Mouse (Mus musculus): ENCODE results near the gene Gpd1. TPM values are rescaled to one million over a fixed set of nuclear protein-coding genes. Genes with fewer than 3 reads are reported as not detected.
A peak's percentile ranks its signal among the peaks of the same experiment; 100 is the strongest.

The Gpd1 gene
- polyA plus RNA-seq, 1 experiment from 2014 or later, result 124 TPM

DNA sequence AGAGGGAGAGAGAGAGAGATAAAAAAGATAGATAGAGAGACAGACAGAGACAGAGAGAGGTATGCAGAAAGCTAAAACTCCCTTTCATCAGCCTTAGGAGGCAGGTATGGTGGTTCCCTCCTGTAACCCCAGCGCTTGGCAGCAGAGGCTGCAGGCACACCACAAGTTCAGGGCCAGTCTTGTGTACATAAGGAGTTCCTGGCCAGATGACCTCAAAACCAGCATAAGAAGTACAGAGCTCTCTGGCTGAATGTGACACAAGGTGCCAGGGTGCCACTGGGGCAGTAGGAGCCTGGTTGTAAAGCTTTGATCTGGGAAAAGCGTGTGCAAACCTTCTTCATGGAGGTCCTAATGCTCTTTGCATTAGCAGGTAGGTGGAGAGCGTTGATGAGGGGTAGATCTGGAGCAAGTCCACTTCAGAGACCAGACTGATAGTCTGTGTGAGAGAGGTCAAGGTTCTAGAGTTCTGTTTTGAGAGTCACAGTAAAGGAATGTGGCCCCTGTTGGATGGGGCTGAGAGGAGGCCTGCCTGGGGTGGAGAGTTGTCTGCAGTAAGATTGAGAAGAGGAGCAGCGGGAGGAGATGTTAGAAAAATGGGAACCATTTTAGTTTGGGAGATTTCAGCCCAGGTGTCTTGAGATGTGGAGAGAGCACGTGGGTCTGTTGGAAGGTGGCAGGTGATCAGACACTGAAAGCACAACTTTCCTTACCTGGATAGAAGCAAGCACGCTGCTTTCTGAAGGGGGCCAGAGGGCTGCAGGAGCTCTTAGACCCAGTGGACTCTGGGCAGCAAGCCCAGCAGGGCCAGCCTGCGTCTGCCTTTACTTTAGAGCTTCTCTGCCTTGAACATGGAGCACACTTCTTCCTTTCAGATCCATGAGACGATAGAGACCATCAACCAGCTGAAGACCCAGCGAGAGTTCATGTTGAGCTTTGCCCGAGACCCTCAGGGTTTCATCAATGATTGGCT, 6.8 kb upstream of the Gpd1 start:
- TF ChIP-seq CTCF (IDR thresholded peaks at IDR 0.05; ENCODE audit: low read depth), result no peak
- Histone ChIP-seq H3K9me3 (ENCODE audit: control insufficient read depth) (no peaks in the 10 kb centered on the region), H3K27ac (ENCODE audit: low read depth, low read length) (no peak overlapping the region; the same call in 1 of the 2 replicates), H3K9ac (ENCODE audit: low read depth, low read length) (no peak overlapping the region), H3K36me3 (ENCODE audit: control insufficient read depth, insufficient read depth) (peaks cover 78% of the 10 kb centered on the region), H3K27me3 (replicated peaks; ENCODE audit: control insufficient read depth, insufficient read depth, low read length) (no peaks in the 10 kb centered on the region), H3K4me1 (replicated peaks; ENCODE audit: control insufficient read depth, insufficient read depth, low read length) (no peaks in the 10 kb centered on the region), H3K4me2 (replicated peaks; ENCODE audit: low read depth) (no peak overlapping the region), H3K4me3 (ENCODE audit: low read depth, low read length) (no peak overlapping the region)
- ATAC-seq, result no peak
- WGBS, result 86% methylated on average over 10 of the region's 10 CpGs

DNA sequence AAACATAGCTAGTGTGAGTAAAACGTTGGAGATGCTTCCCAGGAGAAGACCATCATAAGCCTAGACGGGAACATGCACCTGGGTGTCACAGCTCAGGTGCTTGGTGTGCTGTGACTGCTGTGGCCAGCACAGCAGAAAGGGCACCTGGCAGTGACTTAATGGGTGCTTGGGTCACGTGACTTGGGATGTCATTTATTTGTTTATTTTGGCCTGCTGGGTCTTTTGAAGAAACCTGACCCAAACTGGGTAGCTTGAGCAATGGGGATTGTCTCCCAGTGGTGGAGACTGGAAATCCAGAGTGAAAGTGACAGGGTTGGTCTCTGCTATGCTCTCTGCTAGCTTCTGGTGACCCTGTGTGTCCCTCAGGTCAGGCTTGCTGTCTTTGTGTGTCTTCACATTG, 5.8 kb upstream of the Gpd1 start:
- no peak overlapping the region for H3K4me2 ChIP-seq (replicated peaks; ENCODE audit: low read depth)
- no peak overlapping the region for H3K9ac ChIP-seq (ENCODE audit: low read depth, low read length)
- no peak overlapping the region; the same call in 1 of the 2 replicates for H3K27ac ChIP-seq (ENCODE audit: low read depth, low read length)
- H3K27me3 ChIP-seq (replicated peaks; ENCODE audit: control insufficient read depth, insufficient read depth, low read length), result no peaks in the 10 kb centered on the region
- WGBS, result 63% methylated on average over 3 of the region's 3 CpGs
- ATAC-seq, result no peak
- no peak overlapping the region for H3K4me3 ChIP-seq (ENCODE audit: low read depth, low read length)
- peaks cover 70% of the 10 kb centered on the region for H3K36me3 ChIP-seq (ENCODE audit: control insufficient read depth, insufficient read depth)
- no peaks in the 10 kb centered on the region for H3K4me1 ChIP-seq (replicated peaks; ENCODE audit: control insufficient read depth, insufficient read depth, low read length)
- no peaks in the 10 kb centered on the region for H3K9me3 ChIP-seq (ENCODE audit: control insufficient read depth)
- TF ChIP-seq CTCF (IDR thresholded peaks at IDR 0.05; ENCODE audit: low read depth), result no peak

DNA sequence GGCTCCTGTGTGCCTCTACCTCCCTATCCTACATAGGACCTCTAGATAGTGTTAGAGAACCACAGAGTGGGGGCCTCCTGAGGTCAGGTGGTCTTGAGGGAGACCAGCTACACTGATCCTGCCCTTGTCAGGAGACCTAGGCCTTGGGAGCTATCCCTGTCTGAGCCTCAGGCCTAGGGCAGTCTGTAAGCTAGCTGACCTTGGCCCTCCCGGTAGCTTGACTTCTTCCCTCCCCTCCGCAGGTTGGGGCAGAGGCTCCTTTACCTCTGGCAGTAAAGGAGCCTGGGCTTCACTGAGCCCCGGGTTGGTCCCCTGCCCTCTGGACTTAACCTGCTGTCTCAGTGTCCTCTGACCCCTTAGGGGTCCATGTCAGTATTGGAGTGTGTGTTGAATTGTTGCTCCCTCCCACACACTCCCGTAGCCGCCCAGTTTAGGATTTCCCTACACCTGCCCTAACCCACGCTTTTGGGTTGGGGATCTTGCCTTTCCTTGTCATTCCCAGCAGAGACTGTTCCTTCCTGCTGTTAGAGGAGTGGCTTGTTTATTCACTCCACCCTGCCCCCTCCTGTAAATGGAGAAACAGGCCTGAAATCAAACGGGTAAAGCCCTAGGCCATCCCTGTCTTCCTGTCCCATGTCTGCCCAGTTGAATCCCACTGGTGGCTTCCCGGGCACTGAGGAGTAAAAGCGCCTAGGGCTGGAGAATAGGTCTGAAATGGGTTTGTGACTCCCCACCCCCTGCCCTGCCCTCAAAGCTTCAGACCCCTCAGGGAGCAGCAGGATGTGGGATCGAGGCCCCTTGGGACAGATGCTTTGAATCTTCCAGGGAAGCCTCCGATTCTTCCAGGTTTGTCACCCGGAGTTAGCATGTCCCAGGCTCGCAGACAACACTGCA, 4.4 kb upstream of the Gpd1 start:
- H3K27me3 ChIP-seq (replicated peaks; ENCODE audit: control insufficient read depth, insufficient read depth, low read length), result no peaks in the 10 kb centered on the region
- H3K9ac ChIP-seq (ENCODE audit: low read depth, low read length), result no peak overlapping the region
- no peaks in the 10 kb centered on the region for H3K4me1 ChIP-seq (replicated peaks; ENCODE audit: control insufficient read depth, insufficient read depth, low read length)
- H3K36me3 ChIP-seq (ENCODE audit: control insufficient read depth, insufficient read depth), result peaks cover 60% of the 10 kb centered on the region
- WGBS, result 64% methylated on average over 13 of the region's 13 CpGs
- no peak overlapping the region for H3K4me2 ChIP-seq (replicated peaks; ENCODE audit: low read depth)
- no peak for ATAC-seq
- H3K27ac ChIP-seq (ENCODE audit: low read depth, low read length), result peak overlapping the region; percentile 54
- no peak overlapping the region for H3K4me3 ChIP-seq (ENCODE audit: low read depth, low read length)
- TF ChIP-seq CTCF (IDR thresholded peaks at IDR 0.05; ENCODE audit: low read depth), result 0 out of 2 replicates have a peak, but pooled peaks have one; percentile 1
- no peaks in the 10 kb centered on the region for H3K9me3 ChIP-seq (ENCODE audit: control insufficient read depth)

DNA sequence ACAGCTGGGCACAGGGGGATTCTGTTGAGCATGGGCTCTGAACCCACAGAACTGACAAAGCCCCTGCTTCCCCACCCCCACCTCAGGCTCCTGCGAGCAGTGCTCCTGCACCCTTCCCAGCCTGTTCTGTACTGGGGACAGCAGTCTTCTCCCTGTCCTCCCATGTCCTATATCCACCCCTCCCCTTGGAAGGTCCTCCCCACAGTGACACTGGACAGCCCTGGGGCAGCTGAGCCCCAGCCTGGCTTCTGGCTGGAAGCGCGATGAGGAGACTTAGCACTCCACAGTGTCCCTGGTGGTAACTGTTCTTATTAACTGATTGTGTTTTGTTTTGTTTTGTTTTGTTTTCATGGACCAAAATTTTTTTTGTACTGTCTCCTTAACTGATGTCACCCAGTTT, 3.7 kb upstream of the Gpd1 start:
- WGBS, result 89% methylated on average over 3 of the region's 3 CpGs
- no peak for ATAC-seq
- H3K4me1 ChIP-seq (replicated peaks; ENCODE audit: control insufficient read depth, insufficient read depth, low read length), result no peaks in the 10 kb centered on the region
- H3K27me3 ChIP-seq (replicated peaks; ENCODE audit: control insufficient read depth, insufficient read depth, low read length), result no peaks in the 10 kb centered on the region
- H3K27ac ChIP-seq (ENCODE audit: low read depth, low read length), result no peak overlapping the region
- H3K4me2 ChIP-seq (replicated peaks; ENCODE audit: low read depth), result no peak overlapping the region
- H3K9ac ChIP-seq (ENCODE audit: low read depth, low read length), result no peak overlapping the region
- H3K36me3 ChIP-seq (ENCODE audit: control insufficient read depth, insufficient read depth), result peaks cover 53% of the 10 kb centered on the region
- H3K4me3 ChIP-seq (ENCODE audit: low read depth, low read length), result no peak overlapping the region
- no peaks in the 10 kb centered on the region for H3K9me3 ChIP-seq (ENCODE audit: control insufficient read depth)
- no peak for TF ChIP-seq CTCF (IDR thresholded peaks at IDR 0.05; ENCODE audit: low read depth)

DNA sequence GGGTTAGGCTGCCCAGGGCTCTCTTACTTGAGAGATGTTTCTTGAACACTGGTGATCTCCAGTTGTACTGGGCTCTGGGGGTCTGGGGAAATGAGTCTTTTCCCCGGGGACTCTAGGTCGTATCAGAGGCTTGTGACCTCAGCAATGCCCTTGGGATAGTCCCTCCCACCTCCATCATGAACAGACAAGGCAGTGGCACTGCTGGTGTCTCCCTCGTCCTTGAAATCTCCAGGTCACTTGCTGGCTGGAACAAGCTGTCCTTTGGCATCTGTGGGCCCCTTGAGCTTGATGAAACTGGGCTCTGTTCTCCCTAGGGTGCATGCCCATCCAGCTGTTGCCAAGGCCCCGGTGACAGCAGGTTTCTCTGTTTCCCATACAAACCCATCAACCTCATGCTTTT, 3.1 kb upstream of the Gpd1 start:
- Histone ChIP-seq H3K4me3 (ENCODE audit: low read depth, low read length) (no peak overlapping the region), H3K27me3 (replicated peaks; ENCODE audit: control insufficient read depth, insufficient read depth, low read length) (no peaks in the 10 kb centered on the region), H3K9ac (ENCODE audit: low read depth, low read length) (no peak overlapping the region), H3K36me3 (ENCODE audit: control insufficient read depth, insufficient read depth) (peaks cover 47% of the 10 kb centered on the region), H3K27ac (ENCODE audit: low read depth, low read length) (no peak overlapping the region), H3K9me3 (ENCODE audit: control insufficient read depth) (no peaks in the 10 kb centered on the region), H3K4me1 (replicated peaks; ENCODE audit: control insufficient read depth, insufficient read depth, low read length) (no peaks in the 10 kb centered on the region), H3K4me2 (replicated peaks; ENCODE audit: low read depth) (no peak overlapping the region)
- no peak for ATAC-seq
- TF ChIP-seq CTCF (IDR thresholded peaks at IDR 0.05; ENCODE audit: low read depth), result no peak
- 78% methylated on average over 4 of the region's 4 CpGs for WGBS

DNA sequence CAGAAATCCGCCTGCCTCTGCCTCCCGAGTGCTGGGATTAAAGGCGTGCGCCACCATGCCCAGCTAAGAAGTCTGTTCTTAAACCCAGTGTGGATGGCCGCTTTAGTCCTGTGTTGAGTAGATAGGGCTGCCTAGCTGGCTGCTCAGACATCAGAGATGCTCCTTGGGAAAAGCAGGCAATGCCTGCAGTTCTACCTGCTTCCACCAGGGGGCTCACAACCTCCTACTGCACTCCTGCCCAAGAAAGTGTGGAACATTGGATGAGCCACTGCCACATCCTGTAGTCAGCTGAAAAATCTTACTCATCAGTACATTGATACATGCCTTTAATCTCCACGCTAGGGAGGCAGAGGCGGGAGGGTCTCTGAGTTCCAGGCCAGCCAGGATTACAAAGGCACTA, 2.5 kb upstream of the Gpd1 start:
- Histone ChIP-seq H3K36me3 (ENCODE audit: control insufficient read depth, insufficient read depth) (peaks cover 41% of the 10 kb centered on the region), H3K9me3 (ENCODE audit: control insufficient read depth) (no peaks in the 10 kb centered on the region), H3K9ac (ENCODE audit: low read depth, low read length) (no peak overlapping the region), H3K4me2 (replicated peaks; ENCODE audit: low read depth) (no peak overlapping the region), H3K4me1 (replicated peaks; ENCODE audit: control insufficient read depth, insufficient read depth, low read length) (no peaks in the 10 kb centered on the region), H3K27me3 (replicated peaks; ENCODE audit: control insufficient read depth, insufficient read depth, low read length) (no peaks in the 10 kb centered on the region), H3K4me3 (ENCODE audit: low read depth, low read length) (no peak overlapping the region), H3K27ac (ENCODE audit: low read depth, low read length) (0 out of 2 replicates have a peak overlapping the region, but pooled peaks have one; percentile 16)
- peak; percentile 9; the same call in 1 of the 2 replicates for ATAC-seq
- WGBS, result 44% methylated on average over 7 of the region's 7 CpGs
- TF ChIP-seq CTCF (IDR thresholded peaks at IDR 0.05; ENCODE audit: low read depth), result peak; percentile 95
